In the genomic region with DNA sequence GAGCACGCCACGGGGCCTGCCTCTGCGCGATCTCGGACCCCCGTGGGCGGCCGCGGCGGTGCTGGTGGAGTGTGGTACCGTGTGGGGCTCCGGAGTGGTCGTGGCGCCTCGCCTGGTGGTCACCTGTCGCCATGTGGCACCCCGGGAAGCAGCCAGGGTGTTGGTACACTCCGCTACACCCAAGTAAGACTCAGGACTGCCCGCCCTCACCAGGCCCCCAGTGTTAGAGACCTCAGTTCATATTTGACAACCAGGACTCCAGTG, we compare ENCODE assay signal across 8 mouse cellular contexts. TPM values are rescaled to one million over a fixed set of nuclear protein-coding genes. Genes with fewer than 3 reads are reported as not detected.
DNase-seq lines count a peak whose midpoint lies in the region; ATAC-seq and TF ChIP-seq lines count a peak whose summit lies in the region.

No protein-coding gene starts in this region.

- H3K4me2 ChIP-seq in embryonic facial prominence, embryonic 12.5 days (replicated peaks): peak overlapping the region; percentile 100
- peak overlapping the region; percentile 92 for H3K4me2 ChIP-seq in intestine, embryonic 15.5 days (replicated peaks)
- H3K4me2 ChIP-seq in midbrain, postnatal 0 days (ENCODE audit: low read depth, low read length, poor library complexity, severe bottlenecking): peak overlapping the region; percentile 100

- H3K27ac ChIP-seq in left cerebral cortex, adult 2 months: no peak overlapping the region
- no peak overlapping the region for H3K27ac ChIP-seq in embryonic facial prominence, embryonic 12.5 days
- H3K27ac ChIP-seq in intestine, embryonic 15.5 days: no peak overlapping the region
- no peak overlapping the region for H3K27ac ChIP-seq in midbrain, postnatal 0 days (ENCODE audit: low read depth, low read length)

- H3K4me3 ChIP-seq in left cerebral cortex, adult 2 months: peak overlapping the region; percentile 100
- peak overlapping the region; percentile 95 for H3K4me3 ChIP-seq in embryonic facial prominence, embryonic 12.5 days
- peak overlapping the region; percentile 82 for H3K4me3 ChIP-seq in intestine, embryonic 15.5 days (replicated peaks)
- peak overlapping the region; percentile 84 for H3K4me3 ChIP-seq in midbrain, postnatal 0 days (ENCODE audit: low read depth, low read length)

- H3K9me3 ChIP-seq in embryonic facial prominence, embryonic 12.5 days: no peaks in the 10 kb centered on the region
- H3K9me3 ChIP-seq in intestine, embryonic 15.5 days: no peaks in the 10 kb centered on the region
- H3K9me3 ChIP-seq in midbrain, postnatal 0 days (ENCODE audit: low read length): no peaks in the 10 kb centered on the region

- H3K27me3 ChIP-seq in embryonic facial prominence, embryonic 12.5 days: no peaks in the 10 kb centered on the region
- no peaks in the 10 kb centered on the region for H3K27me3 ChIP-seq in intestine, embryonic 15.5 days (replicated peaks)
- H3K27me3 ChIP-seq in midbrain, postnatal 0 days (ENCODE audit: insufficient read depth, low read length): no peaks in the 10 kb centered on the region

- DNase-seq in left cerebral cortex, adult 2 months (ENCODE audit: extremely low spot score in 1 of 2, low spot score in 2 of 2): no peak
- no peak for DNase-seq in left cerebral cortex, postnatal 4 days
- no peak for DNase-seq in midbrain, postnatal 0 days (ENCODE audit: low spot score)
- DNase-seq in layer of hippocampus, adult 9-10 months (ENCODE audit: low spot score): no peak
- DNase-seq in urinary bladder, postnatal 14 days (ENCODE audit: low spot score): no peak
- no peak for DNase-seq in retina, postnatal 1 day

- no peak for TF ChIP-seq CTCF in left cerebral cortex, adult 2 months (IDR thresholded peaks at IDR 0.05)
- TF ChIP-seq CTCF in midbrain, postnatal 0 days (IDR thresholded peaks at IDR 0.05): no peak

- peaks cover 52% of the 10 kb centered on the region for H3K36me3 ChIP-seq in embryonic facial prominence, embryonic 12.5 days
- peaks cover 14% of the 10 kb centered on the region for H3K36me3 ChIP-seq in intestine, embryonic 15.5 days
- peaks cover 22% of the 10 kb centered on the region for H3K36me3 ChIP-seq in midbrain, postnatal 0 days (ENCODE audit: insufficient read depth, low read length)

- peak overlapping the region; percentile 82 for H3K9ac ChIP-seq in embryonic facial prominence, embryonic 12.5 days
- peak overlapping the region; percentile 68 for H3K9ac ChIP-seq in intestine, embryonic 15.5 days
- H3K9ac ChIP-seq in midbrain, postnatal 0 days (replicated peaks; ENCODE audit: low read length, poor library complexity, severe bottlenecking): peak overlapping the region; percentile 70

- intact Hi-C loops in left cerebral cortex, adult 2 months (cut with DNase I): no loop called here
- intact Hi-C loops in left cerebral cortex, postnatal 4 days (cut with DNase I): no loop called here

- H3K4me1 ChIP-seq in embryonic facial prominence, embryonic 12.5 days: peaks cover 16% of the 10 kb centered on the region
- H3K4me1 ChIP-seq in intestine, embryonic 15.5 days (replicated peaks): peaks cover 15% of the 10 kb centered on the region
- peaks cover 14% of the 10 kb centered on the region for H3K4me1 ChIP-seq in midbrain, postnatal 0 days (ENCODE audit: insufficient read depth, low read length)

- WGBS in embryonic facial prominence, embryonic 12.5 days: 10% methylated on average over 19 of the region's 19 CpGs
- 7% methylated on average over 19 of the region's 19 CpGs for WGBS in intestine, embryonic 15.5 days
- WGBS in midbrain, postnatal 0 days: 14% methylated on average over 19 of the region's 19 CpGs

- ATAC-seq in embryonic facial prominence, embryonic 12.5 days (ENCODE audit: insufficient number of reproducible peaks, insufficient read depth, low FRiP score, low TSS enrichment): no peak
- no peak for ATAC-seq in intestine, embryonic 15.5 days
- ATAC-seq in midbrain, postnatal 0 days (ENCODE audit: low FRiP score): no peak

RNA-seq across cellular contexts. Expression of a gene that starts 1.2 kb away (rescaled TPM):
- 10 to 100 TPM; 22.7 to 23.3 TPM for total RNA-seq in left cerebral cortex, adult 2 months (2021)
- total RNA-seq in left cerebral cortex, postnatal 4 days (2021): 10 to 100 TPM; 32.0 to 36.6 TPM
- polyA plus RNA-seq in embryonic facial prominence, embryonic 12.5 days (2016; fragmentation: Nextera tagmentation; extraction: Ambion mirVana): 46.8 and 48.0 TPM in 2 replicates
- polyA plus RNA-seq in intestine, embryonic 15.5 days (2015; fragmentation: Nextera tagmentation; extraction: Ambion mirVana): 35.4 and 38.0 TPM in 2 replicates
- 59.9 and 76.1 TPM in 2 replicates for total RNA-seq in midbrain, postnatal 0 days (2014; rRNA removed)
- 28.5 and 28.8 TPM in 2 replicates for polyA plus RNA-seq in midbrain, postnatal 0 days (2015; fragmentation: Nextera tagmentation; extraction: Ambion mirVana)

RNA-seq across cellular contexts. Expression of a gene that starts 16.4 kb away (rescaled TPM):
- 100 to 1,000 TPM; 122 to 126 TPM for total RNA-seq in left cerebral cortex, adult 2 months (2021)
- total RNA-seq in left cerebral cortex, postnatal 4 days (2021): 100 to 1,000 TPM; 135 to 139 TPM
- polyA plus RNA-seq in embryonic facial prominence, embryonic 12.5 days (2016; fragmentation: Nextera tagmentation; extraction: Ambion mirVana): 253 and 257 TPM in 2 replicates
- 184 and 192 TPM in 2 replicates for polyA plus RNA-seq in intestine, embryonic 15.5 days (2015; fragmentation: Nextera tagmentation; extraction: Ambion mirVana)
- 141 and 167 TPM in 2 replicates for total RNA-seq in midbrain, postnatal 0 days (2014; rRNA removed)
- 192 and 197 TPM in 2 replicates for polyA plus RNA-seq in midbrain, postnatal 0 days (2015; fragmentation: Nextera tagmentation; extraction: Ambion mirVana)

RNA-seq across cellular contexts. Expression of a gene that starts 18.6 kb away (rescaled TPM):
- total RNA-seq in left cerebral cortex, adult 2 months (2021): 10 to 100 TPM in 1 of 2 experiments, 1 to 10 TPM in 1; 6.7 to 10.3 TPM
- 10 to 100 TPM in 1 of 2 experiments, 1 to 10 TPM in 1; 9.5 to 10.4 TPM for total RNA-seq in left cerebral cortex, postnatal 4 days (2021)
- 13.4 and 14.8 TPM in 2 replicates for polyA plus RNA-seq in embryonic facial prominence, embryonic 12.5 days (2016; fragmentation: Nextera tagmentation; extraction: Ambion mirVana)
- polyA plus RNA-seq in intestine, embryonic 15.5 days (2015; fragmentation: Nextera tagmentation; extraction: Ambion mirVana): 17.3 and 19.2 TPM in 2 replicates
- 21.4 and 27.4 TPM in 2 replicates for total RNA-seq in midbrain, postnatal 0 days (2014; rRNA removed)
- 18.6 and 19.2 TPM in 2 replicates for polyA plus RNA-seq in midbrain, postnatal 0 days (2015; fragmentation: Nextera tagmentation; extraction: Ambion mirVana)

RNA-seq across cellular contexts. Expression of a gene that starts 48.1 kb away (rescaled TPM):
- 100 to 1,000 TPM; 100 to 115 TPM for total RNA-seq in left cerebral cortex, adult 2 months (2021)
- 100 to 1,000 TPM; 126 to 138 TPM for total RNA-seq in left cerebral cortex, postnatal 4 days (2021)
- 215 and 221 TPM in 2 replicates for polyA plus RNA-seq in embryonic facial prominence, embryonic 12.5 days (2016; fragmentation: Nextera tagmentation; extraction: Ambion mirVana)
- 232 and 235 TPM in 2 replicates for polyA plus RNA-seq in intestine, embryonic 15.5 days (2015; fragmentation: Nextera tagmentation; extraction: Ambion mirVana)
- 88.8 and 111 TPM in 2 replicates for total RNA-seq in midbrain, postnatal 0 days (2014; rRNA removed)
- polyA plus RNA-seq in midbrain, postnatal 0 days (2015; fragmentation: Nextera tagmentation; extraction: Ambion mirVana): 172 and 184 TPM in 2 replicates
